Mouse (Mus musculus): Measurements from ENCODE around the gene Hmga2. TPM values are rescaled to one million over a fixed set of nuclear protein-coding genes. Genes with fewer than 3 reads are reported as not detected.

Hmga2 gene
- 0.45 and 0.76 TPM in 2 replicates for polyA plus RNA-seq (2015; fragmentation: Nextera tagmentation; extraction: Ambion mirVana)

DNA sequence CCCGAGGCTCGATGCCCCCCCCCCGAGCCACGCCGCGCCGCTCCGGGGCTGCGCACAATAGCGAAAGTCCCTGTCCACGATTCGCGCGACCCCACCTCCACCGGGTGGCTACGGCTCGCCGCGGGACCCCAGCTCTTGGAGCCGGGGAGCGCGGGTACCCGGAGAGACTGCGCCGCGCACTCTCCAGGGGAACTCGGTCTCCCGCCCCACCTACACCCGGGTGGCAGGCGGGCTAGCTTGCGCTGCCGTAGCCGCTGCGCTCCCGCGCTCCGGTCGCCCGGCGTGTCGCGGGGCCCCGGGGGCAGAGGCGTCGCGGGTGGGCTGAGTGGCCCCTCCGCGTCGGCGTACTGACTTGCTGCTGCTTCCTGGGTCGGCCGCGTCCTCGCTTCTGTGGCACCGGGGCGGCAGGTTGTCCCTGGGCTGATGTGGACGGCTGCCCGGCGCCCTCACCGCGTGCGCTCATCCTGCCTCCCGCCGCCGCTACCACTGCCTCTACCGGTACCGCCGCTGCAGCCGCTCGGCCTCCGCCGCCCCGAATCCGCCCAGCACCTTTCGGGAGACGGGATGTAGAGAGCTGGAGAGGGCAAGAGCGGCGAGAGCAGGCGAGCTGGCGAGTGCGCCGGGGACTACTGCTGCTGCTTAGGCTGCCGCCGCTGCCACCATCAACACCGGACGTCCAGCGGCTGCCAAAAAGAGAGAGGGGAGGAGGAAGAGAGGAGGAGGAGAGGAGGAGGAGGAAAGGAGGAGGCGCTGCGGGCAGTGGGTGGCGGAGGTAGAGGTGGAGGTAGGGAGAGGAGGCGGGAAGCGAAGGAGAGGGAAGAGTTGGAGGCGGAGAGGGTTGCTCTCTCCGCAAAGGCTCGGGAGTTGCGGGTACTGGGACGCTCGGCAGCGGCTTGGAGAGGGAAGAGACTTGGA, at the start of gene Hmga2:
Gene Hmga2 (minus strand): TSS at position 869 of the 915 bp plus-strand sequence.
- Histone ChIP-seq H3K27ac (ENCODE audit: low read length) (peak within 1 kb of the TSS; percentile 52), H3K27me3 (ENCODE audit: control insufficient read depth, insufficient read depth, low read depth, low read length) (peaks cover 8% of the 10 kb centered on the region), H3K36me3 (ENCODE audit: control insufficient read depth, insufficient read depth, low read length) (no peaks in the 10 kb centered on the region), H3K4me2 (ENCODE audit: low read length) (peak within 1 kb of the TSS; percentile 97), H3K4me3 (ENCODE audit: low read depth, low read length) (peak within 1 kb of the TSS; percentile 54), H3K9me3 (replicated peaks; ENCODE audit: control insufficient read depth, low read length, poor library complexity, severe bottlenecking) (no peaks in the 10 kb centered on the region), H3K9ac (ENCODE audit: low read depth, low read length) (peak within 1 kb of the TSS; percentile 63), H3K4me1 (ENCODE audit: control insufficient read depth, insufficient read depth, low read length) (peaks cover 42% of the 10 kb centered on the region)
- WGBS, result under 1% methylated on average over 90 of the region's 99 CpGs
- ATAC-seq, result peak; percentile 76

DNA sequence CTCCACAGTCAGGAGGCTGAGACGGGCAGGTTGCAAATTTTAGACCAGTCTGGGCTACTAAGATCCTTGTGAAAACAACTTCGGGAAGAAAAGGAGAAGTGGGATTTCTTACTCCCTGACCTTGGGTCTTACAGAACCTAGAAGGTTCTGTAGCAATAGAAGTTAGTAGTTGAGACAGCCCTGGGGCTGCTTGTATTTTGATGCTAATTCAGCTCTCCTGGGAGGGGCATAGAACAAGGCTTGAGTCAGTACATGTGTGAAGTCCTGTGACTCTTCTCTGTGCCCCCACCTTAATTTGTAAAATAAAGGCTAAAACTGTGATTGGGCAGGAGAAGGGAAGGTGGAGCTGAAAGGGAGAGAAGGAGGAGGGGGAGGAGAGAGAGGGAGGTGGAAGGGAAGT, 46.7 kb upstream of the Hmga2 start:
- 90% methylated on average over 2 of the region's 2 CpGs for WGBS
- no peak overlapping the region for H3K4me3 ChIP-seq (ENCODE audit: low read depth, low read length)
- H3K4me1 ChIP-seq (ENCODE audit: control insufficient read depth, insufficient read depth, low read length), result no peaks in the 10 kb centered on the region
- no peaks in the 10 kb centered on the region for H3K27me3 ChIP-seq (ENCODE audit: control insufficient read depth, insufficient read depth, low read depth, low read length)
- no peaks in the 10 kb centered on the region for H3K36me3 ChIP-seq (ENCODE audit: control insufficient read depth, insufficient read depth, low read length)
- H3K9ac ChIP-seq (ENCODE audit: low read depth, low read length), result no peak overlapping the region
- no peak overlapping the region for H3K27ac ChIP-seq (ENCODE audit: low read length)
- no peak for ATAC-seq
- H3K9me3 ChIP-seq (replicated peaks; ENCODE audit: control insufficient read depth, low read length, poor library complexity, severe bottlenecking), result no peaks in the 10 kb centered on the region
- H3K4me2 ChIP-seq (ENCODE audit: low read length), result no peak overlapping the region

DNA sequence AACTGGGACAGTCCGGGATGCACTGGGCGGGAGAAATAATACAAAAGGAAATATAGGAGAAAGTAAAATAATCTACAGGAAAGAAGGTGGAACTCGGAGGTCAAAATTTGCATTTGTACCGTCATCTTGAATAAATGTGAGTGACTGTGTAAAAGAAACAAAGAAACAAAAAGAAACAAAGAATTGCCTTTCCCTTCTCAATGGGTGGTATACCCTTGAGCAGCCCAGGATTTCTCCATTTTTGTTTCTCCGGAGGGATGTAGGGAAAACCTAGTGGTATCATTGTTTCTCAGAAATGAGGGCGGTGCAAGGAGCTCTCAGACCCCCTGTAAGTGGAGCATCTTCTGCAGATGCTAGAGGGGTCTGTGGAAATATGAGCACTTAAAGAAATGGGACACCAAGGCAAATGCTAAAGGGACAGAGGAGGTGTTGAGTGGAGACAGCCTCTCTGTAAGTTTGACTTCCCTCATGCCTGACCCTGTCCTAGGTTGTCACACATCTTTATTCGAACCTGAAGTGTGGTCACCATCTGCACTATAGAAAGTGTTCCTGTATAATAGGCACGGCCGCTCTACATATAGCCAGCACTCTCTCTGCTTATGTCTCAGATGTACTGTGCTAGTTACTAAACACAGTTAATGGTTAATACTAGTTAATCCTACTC, 45.8 kb upstream of the Hmga2 start:
- Histone ChIP-seq H3K9ac (ENCODE audit: low read depth, low read length) (no peak overlapping the region), H3K4me3 (ENCODE audit: low read depth, low read length) (no peak overlapping the region), H3K4me2 (ENCODE audit: low read length) (no peak overlapping the region), H3K9me3 (replicated peaks; ENCODE audit: control insufficient read depth, low read length, poor library complexity, severe bottlenecking) (no peaks in the 10 kb centered on the region), H3K27me3 (ENCODE audit: control insufficient read depth, insufficient read depth, low read depth, low read length) (no peaks in the 10 kb centered on the region), H3K4me1 (ENCODE audit: control insufficient read depth, insufficient read depth, low read length) (no peaks in the 10 kb centered on the region), H3K36me3 (ENCODE audit: control insufficient read depth, insufficient read depth, low read length) (no peaks in the 10 kb centered on the region), H3K27ac (ENCODE audit: low read length) (no peak overlapping the region)
- ATAC-seq, result no peak
- 65% methylated on average over 9 of the region's 9 CpGs for WGBS

DNA sequence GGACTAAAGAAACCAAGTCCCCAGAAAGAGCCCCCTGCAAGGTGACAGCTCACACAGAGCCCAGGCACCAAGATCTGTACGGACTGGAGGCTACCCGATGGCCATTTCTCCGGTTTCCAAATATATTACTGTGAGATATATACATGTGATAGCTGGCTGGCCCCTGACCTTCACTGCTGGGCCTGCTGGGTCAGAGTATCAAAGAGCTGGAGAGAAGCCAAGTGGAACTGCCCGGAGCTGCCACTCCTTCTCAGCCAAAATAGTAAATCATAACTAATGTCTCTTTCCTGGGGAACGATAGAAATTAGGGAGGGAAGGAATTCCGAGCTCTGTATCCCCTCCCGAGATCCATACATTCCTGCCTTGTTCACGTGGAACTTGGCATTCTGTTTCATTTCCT, 40.0 kb upstream of the Hmga2 start:
- ATAC-seq, result no peak
- H3K4me2 ChIP-seq (ENCODE audit: low read length), result no peak overlapping the region
- no peak overlapping the region for H3K4me3 ChIP-seq (ENCODE audit: low read depth, low read length)
- H3K9me3 ChIP-seq (replicated peaks; ENCODE audit: control insufficient read depth, low read length, poor library complexity, severe bottlenecking), result no peaks in the 10 kb centered on the region
- H3K9ac ChIP-seq (ENCODE audit: low read depth, low read length), result no peak overlapping the region
- H3K36me3 ChIP-seq (ENCODE audit: control insufficient read depth, insufficient read depth, low read length), result no peaks in the 10 kb centered on the region
- H3K4me1 ChIP-seq (ENCODE audit: control insufficient read depth, insufficient read depth, low read length), result no peaks in the 10 kb centered on the region
- WGBS, result 71% methylated on average over 8 of the region's 8 CpGs
- no peaks in the 10 kb centered on the region for H3K27me3 ChIP-seq (ENCODE audit: control insufficient read depth, insufficient read depth, low read depth, low read length)
- no peak overlapping the region for H3K27ac ChIP-seq (ENCODE audit: low read length)

DNA sequence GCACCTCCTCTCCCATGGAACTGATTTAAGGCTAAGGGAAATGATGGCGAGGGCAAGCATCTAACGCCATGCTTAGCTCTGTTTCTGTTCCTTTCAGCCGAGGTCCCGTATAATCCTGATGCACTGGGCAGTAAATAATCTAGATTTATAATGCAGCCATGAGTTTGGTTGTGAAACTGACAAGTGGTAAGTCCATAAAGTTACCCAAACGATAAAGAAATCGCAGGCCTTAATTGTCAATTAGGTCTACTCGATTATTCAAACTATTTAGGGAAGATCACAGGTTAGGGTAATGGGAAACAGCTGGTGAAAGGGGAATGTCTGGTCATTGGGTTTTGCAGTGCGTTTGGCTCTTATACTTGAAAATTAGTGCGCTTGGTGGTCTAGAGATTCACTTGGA, 37.5 kb upstream of the Hmga2 start:
- no peaks in the 10 kb centered on the region for H3K9me3 ChIP-seq (replicated peaks; ENCODE audit: control insufficient read depth, low read length, poor library complexity, severe bottlenecking)
- H3K4me1 ChIP-seq (ENCODE audit: control insufficient read depth, insufficient read depth, low read length), result no peaks in the 10 kb centered on the region
- no peak overlapping the region for H3K4me2 ChIP-seq (ENCODE audit: low read length)
- WGBS, result 86% methylated on average over 9 of the region's 9 CpGs
- ATAC-seq, result no peak
- H3K27ac ChIP-seq (ENCODE audit: low read length), result no peak overlapping the region
- no peaks in the 10 kb centered on the region for H3K36me3 ChIP-seq (ENCODE audit: control insufficient read depth, insufficient read depth, low read length)
- H3K4me3 ChIP-seq (ENCODE audit: low read depth, low read length), result no peak overlapping the region
- no peaks in the 10 kb centered on the region for H3K27me3 ChIP-seq (ENCODE audit: control insufficient read depth, insufficient read depth, low read depth, low read length)
- no peak overlapping the region for H3K9ac ChIP-seq (ENCODE audit: low read depth, low read length)

DNA sequence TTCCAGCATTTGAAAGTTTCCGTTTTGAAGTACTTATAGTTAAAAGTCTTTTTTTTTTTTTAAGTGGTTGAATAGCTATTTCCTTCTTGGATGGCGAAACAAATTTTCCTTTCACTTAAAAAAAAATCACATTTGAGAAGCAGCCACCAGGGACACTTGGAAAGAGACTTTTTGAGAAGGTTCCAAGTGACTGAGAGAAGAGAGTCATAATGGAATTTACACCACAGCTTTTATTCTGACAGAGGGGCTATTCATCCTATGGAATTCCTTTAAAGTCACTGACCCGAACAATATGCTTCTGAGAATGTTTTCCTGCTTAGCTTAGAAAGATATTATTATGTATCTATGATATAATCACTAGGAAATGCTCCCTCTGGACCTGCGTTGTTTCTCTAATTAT, 36.7 kb upstream of the Hmga2 start:
- H3K27me3 ChIP-seq (ENCODE audit: control insufficient read depth, insufficient read depth, low read depth, low read length), result no peaks in the 10 kb centered on the region
- no peak overlapping the region for H3K4me2 ChIP-seq (ENCODE audit: low read length)
- no peaks in the 10 kb centered on the region for H3K36me3 ChIP-seq (ENCODE audit: control insufficient read depth, insufficient read depth, low read length)
- no peaks in the 10 kb centered on the region for H3K9me3 ChIP-seq (replicated peaks; ENCODE audit: control insufficient read depth, low read length, poor library complexity, severe bottlenecking)
- no peak overlapping the region for H3K4me3 ChIP-seq (ENCODE audit: low read depth, low read length)
- no peak overlapping the region for H3K27ac ChIP-seq (ENCODE audit: low read length)
- 62% methylated on average over 4 of the region's 4 CpGs for WGBS
- H3K9ac ChIP-seq (ENCODE audit: low read depth, low read length), result no peak overlapping the region
- ATAC-seq, result no peak
- no peaks in the 10 kb centered on the region for H3K4me1 ChIP-seq (ENCODE audit: control insufficient read depth, insufficient read depth, low read length)

DNA sequence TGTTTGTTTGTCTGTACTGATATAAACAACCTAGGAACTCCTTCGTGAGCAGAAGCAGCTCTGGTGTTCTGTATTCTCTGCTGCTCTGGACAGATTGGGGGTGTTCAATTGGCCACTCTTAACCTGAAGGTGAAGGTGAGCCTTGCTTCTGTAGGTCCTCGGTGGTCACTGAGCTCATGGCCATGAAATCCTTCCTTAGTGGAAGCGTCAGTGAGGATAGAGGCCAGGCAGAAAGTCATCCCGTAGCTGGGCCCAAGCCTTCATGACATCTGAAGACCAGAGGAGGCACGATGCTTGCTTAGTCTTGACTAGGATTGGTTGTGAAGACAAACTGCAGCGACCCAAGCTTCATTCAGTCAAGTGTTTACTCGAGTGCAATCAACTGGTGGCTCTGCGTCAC, 35.9 kb upstream of the Hmga2 start:
- H3K27ac ChIP-seq (ENCODE audit: low read length), result no peak overlapping the region
- H3K4me1 ChIP-seq (ENCODE audit: control insufficient read depth, insufficient read depth, low read length), result no peaks in the 10 kb centered on the region
- no peaks in the 10 kb centered on the region for H3K36me3 ChIP-seq (ENCODE audit: control insufficient read depth, insufficient read depth, low read length)
- H3K9ac ChIP-seq (ENCODE audit: low read depth, low read length), result no peak overlapping the region
- H3K9me3 ChIP-seq (replicated peaks; ENCODE audit: control insufficient read depth, low read length, poor library complexity, severe bottlenecking), result no peaks in the 10 kb centered on the region
- ATAC-seq, result no peak
- WGBS, result 90% methylated on average over 8 of the region's 8 CpGs
- H3K27me3 ChIP-seq (ENCODE audit: control insufficient read depth, insufficient read depth, low read depth, low read length), result no peaks in the 10 kb centered on the region
- no peak overlapping the region for H3K4me2 ChIP-seq (ENCODE audit: low read length)
- no peak overlapping the region for H3K4me3 ChIP-seq (ENCODE audit: low read depth, low read length)

DNA sequence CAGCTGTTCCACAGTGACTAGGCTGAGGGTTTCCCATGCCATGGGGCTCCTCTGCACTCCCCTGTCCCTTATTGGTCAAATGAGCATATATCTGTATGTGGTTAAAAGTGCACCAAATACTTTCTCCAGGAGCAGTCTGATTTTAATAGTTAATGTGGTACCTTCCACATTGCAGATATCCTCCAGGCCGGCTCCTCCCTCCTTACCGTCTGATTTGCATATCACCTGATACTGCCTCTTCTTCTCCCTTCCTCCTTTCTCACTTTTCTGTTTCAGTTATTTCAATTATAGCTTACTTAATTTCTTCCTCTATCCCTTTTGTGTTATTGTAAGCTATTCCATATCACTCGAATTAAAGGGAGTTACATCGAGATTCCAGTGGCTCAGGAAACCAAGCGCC, 27.7 kb upstream of the Hmga2 start:
- Histone ChIP-seq H3K4me3 (ENCODE audit: low read depth, low read length) (no peak overlapping the region), H3K9ac (ENCODE audit: low read depth, low read length) (no peak overlapping the region), H3K27ac (ENCODE audit: low read length) (no peak overlapping the region), H3K9me3 (replicated peaks; ENCODE audit: control insufficient read depth, low read length, poor library complexity, severe bottlenecking) (no peaks in the 10 kb centered on the region), H3K36me3 (ENCODE audit: control insufficient read depth, insufficient read depth, low read length) (no peaks in the 10 kb centered on the region), H3K27me3 (ENCODE audit: control insufficient read depth, insufficient read depth, low read depth, low read length) (no peaks in the 10 kb centered on the region), H3K4me1 (ENCODE audit: control insufficient read depth, insufficient read depth, low read length) (peaks cover 2% of the 10 kb centered on the region; the same call in 1 of the 2 replicates), H3K4me2 (ENCODE audit: low read length) (no peak overlapping the region)
- WGBS, result 89% methylated on average over 5 of the region's 5 CpGs
- no peak for ATAC-seq

DNA sequence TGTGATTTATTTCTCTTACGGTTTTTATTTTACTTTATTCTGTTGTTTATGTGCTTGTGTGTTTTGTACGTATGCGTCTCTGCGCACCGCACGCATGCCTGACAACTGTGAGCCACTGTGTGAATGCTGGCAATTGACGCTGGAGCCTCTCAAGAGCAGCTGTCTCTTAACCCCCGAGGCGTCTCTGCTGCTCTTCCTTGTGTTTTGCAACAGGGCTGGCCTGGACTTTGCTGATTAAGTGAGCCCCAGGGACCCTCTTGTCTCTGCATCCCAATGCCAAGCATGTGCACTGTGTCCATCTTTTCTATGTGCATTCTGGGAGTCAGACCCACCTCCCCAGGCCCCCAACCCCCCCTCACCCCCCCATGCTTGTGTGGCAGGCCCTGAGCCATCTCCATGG, 24.5 kb upstream of the Hmga2 start:
- no peaks in the 10 kb centered on the region for H3K9me3 ChIP-seq (replicated peaks; ENCODE audit: control insufficient read depth, low read length, poor library complexity, severe bottlenecking)

More for the DNA sequence above, 24.5 kb upstream of the Hmga2 start:
- WGBS, result 43% methylated on average over 9 of the region's 9 CpGs
- Histone ChIP-seq H3K9ac (ENCODE audit: low read depth, low read length) (no peak overlapping the region), H3K4me3 (ENCODE audit: low read depth, low read length) (no peak overlapping the region), H3K36me3 (ENCODE audit: control insufficient read depth, insufficient read depth, low read length) (no peaks in the 10 kb centered on the region), H3K27ac (ENCODE audit: low read length) (no peak overlapping the region), H3K27me3 (ENCODE audit: control insufficient read depth, insufficient read depth, low read depth, low read length) (no peaks in the 10 kb centered on the region), H3K4me1 (ENCODE audit: control insufficient read depth, insufficient read depth, low read length) (peaks cover 2% of the 10 kb centered on the region; the same call in 1 of the 2 replicates), H3K4me2 (ENCODE audit: low read length) (no peak overlapping the region)
- no peak for ATAC-seq

All from midbrain, embryonic 16.5 days (tissue).